Mouse (Mus musculus): Measurements from ENCODE around the gene Jmjd1c.

GRCm38 (mm10) chr10:67291087-67291486 lies 195.2 kb downstream of the Jmjd1c start:
- no peak for TF ChIP-seq POLR2A (IDR thresholded peaks at IDR 0.05; ENCODE audit: control insufficient read depth, extremely low read depth, insufficient read depth, low read length, poor library complexity)
- TF ChIP-seq CTCF (IDR thresholded peaks at IDR 0.05; ENCODE audit: borderline replicate concordance, control insufficient read depth, extremely low read depth, insufficient read depth, low read length, poor library complexity): no peak

Measured in thymus, adult 2 months (tissue).